Mouse (Mus musculus): ENCODE data around the gene Arid2.

- TF ChIP-seq EP300 (IDR thresholded peaks at IDR 0.05; ENCODE audit: low read length) (no peak), CHD2 (IDR thresholded peaks at IDR 0.05; ENCODE audit: low read length) (no peak), CHD1 (IDR thresholded peaks at IDR 0.05; ENCODE audit: low read depth, low read length) (no peak)
These were observed 161.5 kb downstream of the Arid2 start for GRCm38 (mm10) chr15:96448656-96449299.
